Mouse (Mus musculus) lung, embryonic 16.5 days (tissue): Measurements from ENCODE around the gene D930048N14Rik. TPM values are rescaled to one million over a fixed set of nuclear protein-coding genes. Genes with fewer than 3 reads are reported as not detected.
A peak's percentile ranks its signal among the peaks of the same experiment; 100 is the strongest.
"Not testable (repeated sequence)": the region's sequence is repeated elsewhere in the genome, so short reads cannot be mapped to it uniquely, and the experiment has no call there.

Experiments used
- ATAC-seq: fragments of 200-750 bp; cut with Nextera tagmentation; 2 replicates; pipeline ENCODE4 v1.8.0; 2017; ENCODE audit warnings: low read depth, mild to moderate bottlenecking, moderate library complexity
- H3K27ac ChIP-seq: fragments of 300-500 bp; sonication (generic); 2 replicates; pipeline ENCODE4 v1.5.1; 2014; ENCODE audit warnings: mild to moderate bottlenecking, control low read depth, low read length
- H3K27me3 ChIP-seq: fragments of 300-500 bp; sonication (generic); 2 replicates; pipeline ENCODE4 v1.6.1; 2014; ENCODE audit warnings: low read depth, low read length, mixed read lengths; ENCODE audit not compliant: control insufficient read depth, insufficient read depth
- H3K36me3 ChIP-seq: fragments of 300-500 bp; sonication (generic); 2 replicates; pipeline ENCODE4 v1.6.1; 2014; ENCODE audit warnings: low read length; ENCODE audit not compliant: control insufficient read depth, insufficient read depth
- H3K4me1 ChIP-seq: fragments of 300-500 bp; sonication (generic); replicated peaks from 2 replicates; pipeline ENCODE4 v1.6.1; 2014; ENCODE audit warnings: low read length, mixed read lengths; ENCODE audit not compliant: control insufficient read depth, insufficient read depth
- H3K4me2 ChIP-seq: fragments of 300-500 bp; sonication (generic); 2 replicates; pipeline ENCODE4 v1.6.1; 2014; ENCODE audit warnings: low read depth, low read length, control low read depth
- H3K4me3 ChIP-seq: fragments of 300-500 bp; sonication (generic); 2 replicates; pipeline ENCODE4 v1.5.1; 2014; ENCODE audit warnings: mild to moderate bottlenecking, low read length, control low read depth
- H3K9ac ChIP-seq: fragments of 300-500 bp; sonication (generic); 2 replicates; pipeline ENCODE4 v1.6.1; 2014; ENCODE audit warnings: low read length, control low read depth
- H3K9me3 ChIP-seq: fragments of 300-500 bp; sonication (generic); 2 replicates; pipeline ENCODE4 v1.6.1; 2016; ENCODE audit warnings: low read length; ENCODE audit not compliant: control insufficient read depth
- WGBS: fragments of 180-500 bp; shearing (Covaris S2); extraction: QIAGEN DNeasy Blood & Tissue Kit; methylation state at CpG from one replicate; pipeline ENCODE4 v1.1.7; 2014; 5-methylcytosine and 5-hydroxymethylcytosine counted together
- polyA plus RNA-seq: library from polyadenylated mRNA; unstranded; fragments of >200 nt; fragmentation: Nextera tagmentation; extraction: Ambion mirVana; gene quantifications from 2 replicates; pipeline ENCODE4 v1.2.1, GENCODE M21; 2015

D930048N14Rik gene
- polyA plus RNA-seq, 1 experiment from 2014 or later, result 4.0 TPM

DNA sequence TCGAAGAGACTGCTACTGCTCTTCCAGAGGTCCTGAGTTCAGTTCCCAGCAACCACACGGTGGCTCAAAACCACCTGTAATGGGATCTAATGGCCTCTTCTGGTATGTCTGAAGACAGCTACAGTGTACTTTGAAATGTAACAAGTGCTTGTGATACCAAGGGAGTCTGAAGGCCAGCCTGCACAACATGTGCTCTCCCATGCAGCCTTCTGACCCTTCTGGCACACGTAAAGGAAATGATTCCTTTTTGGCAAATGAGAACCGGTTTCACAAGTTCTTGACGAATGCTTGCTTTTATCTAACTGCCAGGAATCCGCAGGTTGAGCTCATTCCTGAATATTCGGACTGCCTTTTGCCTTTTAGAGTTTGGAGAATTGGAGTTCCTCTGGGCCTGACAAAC is 35.6 kb upstream of the D930048N14Rik start:
- Histone ChIP-seq H3K27me3 (no peaks in the 10 kb centered on the region), H3K27ac (peak overlapping the region; percentile 99), H3K4me3 (peak overlapping the region; percentile 55), H3K9me3 (no peaks in the 10 kb centered on the region), H3K4me1 (peaks cover 13% of the 10 kb centered on the region), H3K36me3 (no peaks in the 10 kb centered on the region), H3K4me2 (peak overlapping the region; percentile 89), H3K9ac (peak overlapping the region; percentile 82)
- peak; percentile 32; the same call in 1 of the 2 replicates for ATAC-seq
- 18% methylated on average over 7 of the region's 7 CpGs for WGBS

DNA sequence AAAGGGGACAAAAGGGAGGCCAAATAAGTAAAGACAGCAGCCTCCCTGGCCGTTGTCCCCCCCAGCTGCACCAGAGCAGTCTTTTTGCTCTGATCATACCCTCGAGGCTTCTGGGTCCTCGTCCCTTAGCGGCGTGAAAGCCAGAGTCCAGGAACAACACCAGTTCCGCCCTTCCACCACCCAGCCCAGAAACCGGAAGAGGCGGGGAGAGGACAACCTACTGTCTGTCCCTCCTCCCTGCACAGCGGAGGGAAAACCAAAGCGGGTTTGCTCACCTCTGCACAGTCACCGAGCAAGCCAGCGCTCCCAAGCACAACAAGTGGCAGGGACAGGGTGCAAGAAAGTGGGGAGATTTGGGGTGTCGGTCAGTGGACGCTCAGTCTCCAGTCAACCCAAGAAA is 35.2 kb upstream of the D930048N14Rik start:
- Histone ChIP-seq H3K4me2 (peak overlapping the region; percentile 89), H3K4me3 (peak overlapping the region; percentile 55), H3K9ac (peak overlapping the region; percentile 82), H3K27me3 (no peaks in the 10 kb centered on the region), H3K27ac (peak overlapping the region; percentile 99), H3K9me3 (no peaks in the 10 kb centered on the region), H3K36me3 (no peaks in the 10 kb centered on the region), H3K4me1 (peaks cover 17% of the 10 kb centered on the region)
- peak; percentile 75 for ATAC-seq
- WGBS, result 2% methylated on average over 14 of the region's 14 CpGs

DNA sequence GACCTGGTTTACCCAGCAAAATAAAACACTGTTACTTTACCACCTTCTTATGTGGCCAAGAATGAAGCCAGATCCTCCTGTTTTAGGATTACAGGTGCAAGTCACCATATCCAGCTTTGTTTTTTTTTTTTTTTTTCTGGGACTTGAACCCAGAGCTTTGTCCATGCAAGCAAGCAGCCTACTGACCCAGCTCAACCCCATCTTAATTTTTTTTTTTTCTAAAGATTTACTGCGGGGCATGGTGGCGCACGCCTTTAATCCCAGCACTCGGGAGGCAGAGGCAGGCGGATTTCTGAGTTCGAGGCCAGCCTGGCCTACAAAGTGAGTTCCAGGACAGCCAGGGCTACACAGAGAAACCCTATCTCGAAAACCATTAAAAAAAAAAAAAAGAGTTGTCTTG is 34.6 kb upstream of the D930048N14Rik start:
- not testable (repeated sequence) for H3K9me3 ChIP-seq, H3K36me3 ChIP-seq, ATAC-seq, H3K4me3 ChIP-seq, H3K27me3 ChIP-seq
- peak overlapping the region; percentile 89 for H3K4me2 ChIP-seq
- peaks cover 22% of the 10 kb centered on the region for H3K4me1 ChIP-seq
- WGBS, result 86% methylated on average over 7 of the region's 7 CpGs
- H3K9ac ChIP-seq, result peak overlapping the region; percentile 82; the same call in 1 of the 2 replicates
- H3K27ac ChIP-seq, result peak overlapping the region; percentile 99

DNA sequence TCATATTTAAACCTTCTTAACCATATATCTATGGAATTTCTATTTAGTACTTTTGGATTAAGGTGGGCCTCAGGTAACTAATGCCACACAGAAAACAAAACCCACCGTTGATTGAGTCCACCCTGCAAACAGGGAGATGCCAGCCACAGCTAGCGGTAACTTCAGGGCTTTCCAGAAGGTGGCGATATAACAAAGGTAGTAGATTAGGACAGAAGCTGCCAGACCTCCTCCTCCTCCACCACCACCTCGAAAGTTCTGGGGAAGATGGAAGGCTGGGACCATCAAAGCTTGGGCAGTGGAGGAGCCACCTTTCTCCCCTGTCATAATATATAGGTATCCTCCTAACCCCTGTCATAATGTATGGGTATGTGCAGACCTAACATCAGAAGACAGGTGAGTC is 33.1 kb upstream of the D930048N14Rik start:
- Histone ChIP-seq H3K4me2 (no peak overlapping the region), H3K27me3 (no peaks in the 10 kb centered on the region), H3K9ac (no peak overlapping the region), H3K36me3 (no peaks in the 10 kb centered on the region; the same call in 1 of the 2 replicates), H3K27ac (no peak overlapping the region), H3K4me1 (peaks cover 23% of the 10 kb centered on the region), H3K4me3 (no peak overlapping the region), H3K9me3 (no peaks in the 10 kb centered on the region)
- WGBS, result 3% methylated on average over 4 of the region's 4 CpGs
- no peak for ATAC-seq

DNA sequence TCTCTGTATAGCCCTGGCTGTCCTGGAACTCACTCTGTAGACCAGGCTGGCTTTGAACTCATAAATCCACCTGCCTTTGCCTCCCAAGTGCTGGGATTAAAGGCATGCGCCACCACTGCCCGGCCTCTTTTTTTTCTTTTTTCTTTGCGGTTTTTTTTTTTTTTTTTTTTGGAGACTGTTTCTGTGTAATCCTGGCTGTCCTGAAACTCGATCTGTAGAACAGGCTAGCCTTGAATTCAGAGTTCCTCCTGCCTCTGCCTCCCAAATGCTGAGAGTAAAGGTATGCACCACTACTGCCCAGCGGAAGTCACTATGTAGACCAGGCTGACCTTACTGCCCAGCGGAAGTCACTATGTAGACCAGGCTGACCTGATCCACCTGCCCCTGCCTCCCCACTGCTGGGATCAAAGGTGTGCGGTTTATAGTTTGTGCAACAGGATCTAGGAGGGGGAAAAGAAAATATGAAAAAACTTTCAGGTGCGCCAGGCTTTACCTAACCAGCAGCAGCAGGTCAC is 31.8 kb upstream of the D930048N14Rik start:
- no peaks in the 10 kb centered on the region for H3K27me3 ChIP-seq
- peak overlapping the region; percentile 86 for H3K4me2 ChIP-seq
- H3K36me3 ChIP-seq, result peaks cover 5% of the 10 kb centered on the region
- WGBS, result 41% methylated on average over 8 of the region's 8 CpGs
- H3K27ac ChIP-seq, result no peak overlapping the region
- H3K4me3 ChIP-seq, result peak overlapping the region; percentile 88
- ATAC-seq, result peak; percentile 16
- H3K9me3 ChIP-seq, result no peaks in the 10 kb centered on the region
- H3K4me1 ChIP-seq, result peaks cover 23% of the 10 kb centered on the region
- H3K9ac ChIP-seq, result peak overlapping the region; percentile 46

DNA sequence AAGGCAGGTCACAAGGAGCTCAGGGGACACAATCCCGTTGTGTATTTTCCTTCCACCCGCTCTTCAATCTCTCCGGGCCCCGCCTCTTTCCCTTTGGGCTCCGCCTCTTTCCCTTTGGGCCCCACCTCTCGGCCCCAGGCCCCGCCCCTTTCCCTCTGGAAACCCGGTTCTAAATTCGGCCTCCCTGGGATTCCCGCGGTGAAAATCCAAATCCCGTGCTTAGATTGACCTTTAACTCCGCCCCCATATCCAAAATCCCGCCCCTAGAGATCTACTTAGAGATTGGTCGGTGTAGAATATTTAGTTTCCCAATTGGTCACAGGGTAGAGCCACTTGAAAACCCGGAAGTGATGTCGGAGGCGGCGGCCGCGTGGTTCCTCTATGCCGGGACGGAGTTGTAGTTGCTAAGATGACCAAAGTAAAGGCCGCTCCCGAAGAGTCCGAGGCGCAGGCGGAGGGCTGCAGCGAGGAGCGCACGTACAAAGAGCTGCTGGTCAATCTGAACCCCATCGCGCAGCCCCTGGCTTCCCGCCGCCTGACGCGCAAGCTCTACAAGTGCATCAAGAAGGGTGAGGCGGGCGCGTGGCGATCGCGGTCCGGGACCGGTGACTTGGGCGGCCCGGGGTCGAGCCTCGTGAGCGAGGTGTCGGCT is 31.2 kb upstream of the D930048N14Rik start, which contains the start of gene Nhp2:
Nhp2 (plus strand) TSS at position 327 of the 652 bp plus-strand sequence.
- Histone ChIP-seq H3K27ac (peak within 1 kb of the TSS; percentile 50; the same call in 1 of the 2 replicates), H3K36me3 (peaks cover 11% of the 10 kb centered on the region), H3K4me3 (peak within 1 kb of the TSS; percentile 88), H3K9ac (peak within 1 kb of the TSS; percentile 83), H3K9me3 (no peaks in the 10 kb centered on the region), H3K4me2 (peak within 1 kb of the TSS; percentile 86), H3K4me1 (peaks cover 22% of the 10 kb centered on the region), H3K27me3 (no peaks in the 10 kb centered on the region)
- peak; percentile 92 for ATAC-seq
- WGBS, result 0% methylated on average over 49 of the region's 51 CpGs

DNA sequence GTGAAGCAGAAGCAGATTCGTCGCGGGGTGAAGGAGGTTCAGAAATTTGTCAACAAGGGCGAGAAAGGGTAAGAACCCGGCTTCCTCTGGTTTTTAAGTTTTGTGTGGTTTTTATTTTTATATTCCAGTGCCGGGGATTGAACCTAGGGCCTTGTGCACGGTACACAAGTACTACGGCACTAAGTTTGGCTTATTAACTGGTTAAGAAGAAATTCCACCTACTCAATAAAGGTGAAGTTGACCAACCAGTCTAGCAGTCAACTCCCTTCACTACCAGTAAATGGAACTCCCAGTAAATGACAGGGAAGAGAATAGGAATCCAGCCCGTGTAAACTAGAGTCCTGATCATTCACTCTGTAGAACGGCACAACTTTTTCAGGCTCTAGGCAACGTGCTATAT is 30.7 kb upstream of the D930048N14Rik start:
- ATAC-seq, result no peak
- peak overlapping the region; percentile 50; the same call in 1 of the 2 replicates for H3K27ac ChIP-seq
- H3K4me2 ChIP-seq, result peak overlapping the region; percentile 86
- peaks cover 17% of the 10 kb centered on the region for H3K4me1 ChIP-seq
- H3K36me3 ChIP-seq, result peaks cover 14% of the 10 kb centered on the region
- no peaks in the 10 kb centered on the region for H3K27me3 ChIP-seq
- peak overlapping the region; percentile 83 for H3K9ac ChIP-seq
- no peaks in the 10 kb centered on the region for H3K9me3 ChIP-seq
- WGBS, result 1% methylated on average over 11 of the region's 11 CpGs
- peak overlapping the region; percentile 88 for H3K4me3 ChIP-seq

GRCm38 (mm10) chr11:51621776-51622175 is 29.0 kb upstream of the D930048N14Rik start:
- no peaks in the 10 kb centered on the region for H3K9me3 ChIP-seq
- ATAC-seq, result no peak
- no peak overlapping the region for H3K4me3 ChIP-seq
- H3K9ac ChIP-seq, result no peak overlapping the region
- peaks cover 10% of the 10 kb centered on the region for H3K4me1 ChIP-seq
- H3K27ac ChIP-seq, result no peak overlapping the region
- H3K4me2 ChIP-seq, result no peak overlapping the region
- 89% methylated on average over 2 of the region's 2 CpGs for WGBS
- H3K27me3 ChIP-seq, result no peaks in the 10 kb centered on the region
- H3K36me3 ChIP-seq, result peaks cover 18% of the 10 kb centered on the region

DNA sequence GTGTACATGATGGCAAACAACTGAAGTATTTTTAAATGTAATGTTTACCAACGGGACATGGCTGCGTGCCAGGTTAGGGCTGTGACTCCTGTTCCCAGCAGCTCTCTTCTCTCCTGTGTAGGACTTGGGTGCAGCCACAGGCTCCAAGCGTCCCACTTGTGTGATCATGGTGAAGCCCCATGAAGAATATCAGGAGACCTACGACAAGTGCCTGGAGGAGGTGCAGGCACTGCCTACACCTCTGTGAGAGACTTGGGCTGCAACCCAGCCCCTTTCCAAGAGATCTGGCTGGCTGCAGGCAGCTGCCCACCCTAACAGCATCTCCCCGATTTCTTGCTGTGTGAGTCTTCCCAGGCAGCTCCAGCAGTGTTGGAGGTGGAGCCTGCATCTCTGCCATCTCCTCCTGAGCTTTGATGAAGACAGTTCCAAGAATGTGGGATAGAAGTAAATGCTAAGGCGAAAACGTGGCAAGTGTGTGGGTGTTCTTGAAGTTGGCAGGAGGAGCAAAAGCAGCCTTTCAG is 27.7 kb upstream of the D930048N14Rik start:
- Histone ChIP-seq H3K27ac (no peak overlapping the region), H3K27me3 (no peaks in the 10 kb centered on the region), H3K4me3 (no peak overlapping the region), H3K9ac (no peak overlapping the region), H3K4me1 (peaks cover 10% of the 10 kb centered on the region), H3K4me2 (no peak overlapping the region), H3K36me3 (peaks cover 21% of the 10 kb centered on the region), H3K9me3 (no peaks in the 10 kb centered on the region)
- no peak for ATAC-seq
- 83% methylated on average over 7 of the region's 7 CpGs for WGBS
